Mouse (Mus musculus) 416B (cell line): Measurements from ENCODE around the gene Zdhhc14.

Experiments
- DNase-seq: peaks from one replicate; pipeline ENCODE4 v3.0.0; 2011; ENCODE audit warnings: low read depth

The Zdhhc14 gene

GRCm38 (mm10) chr17:5668456-5668855, 176.1 kb downstream of the Zdhhc14 start:
- no peak for DNase-seq

GRCm38 (mm10) chr17:5668981-5669380, 176.6 kb downstream of the Zdhhc14 start:
- DNase-seq, result no peak

GRCm38 (mm10) chr17:5675951-5676350, 183.6 kb downstream of the Zdhhc14 start:
- DNase-seq, result no peak

GRCm38 (mm10) chr17:5679315-5679714, 187.0 kb downstream of the Zdhhc14 start:
- no peak for DNase-seq

- no peak for DNase-seq
These were observed 193.0 kb downstream of the Zdhhc14 start for GRCm38 (mm10) chr17:5685324-5685723.

- peak; percentile 82 for DNase-seq
These were observed 195.5 kb downstream of the Zdhhc14 start for GRCm38 (mm10) chr17:5687810-5688209.

GRCm38 (mm10) chr17:5688222-5688621, 195.9 kb downstream of the Zdhhc14 start:
- DNase-seq, result peak; percentile 80

GRCm38 (mm10) chr17:5688669-5689068, 196.3 kb downstream of the Zdhhc14 start:
- no peak for DNase-seq

- DNase-seq, result peak; percentile 23
These were observed 198.6 kb downstream of the Zdhhc14 start for GRCm38 (mm10) chr17:5690746-5691535.

- no peak for DNase-seq
These were observed 200.3 kb downstream of the Zdhhc14 start for GRCm38 (mm10) chr17:5692661-5693060.

- no peak for DNase-seq
These were observed 200.9 kb downstream of the Zdhhc14 start for GRCm38 (mm10) chr17:5693256-5693655.

GRCm38 (mm10) chr17:5698447-5699096, 206.2 kb downstream of the Zdhhc14 start:
- no peak for DNase-seq

- no peak for DNase-seq
These were observed 218.2 kb downstream of the Zdhhc14 start for GRCm38 (mm10) chr17:5710320-5711104.

- no peak for DNase-seq
These were observed 219.5 kb downstream of the Zdhhc14 start for GRCm38 (mm10) chr17:5711861-5712260.

- no peak for DNase-seq
These were observed 220.8 kb downstream of the Zdhhc14 start for GRCm38 (mm10) chr17:5713141-5713540.

GRCm38 (mm10) chr17:5716912-5717311, 224.6 kb downstream of the Zdhhc14 start:
- peak; percentile 17 for DNase-seq

GRCm38 (mm10) chr17:5718768-5719387, 226.5 kb downstream of the Zdhhc14 start:
- peak; percentile 72 for DNase-seq

- DNase-seq, result peak; percentile 17
These were observed 230.4 kb downstream of the Zdhhc14 start for GRCm38 (mm10) chr17:5722802-5723201.

GRCm38 (mm10) chr17:5723601-5724189, 231.3 kb downstream of the Zdhhc14 start:
- no peak for DNase-seq

- DNase-seq, result no peak
These were observed 237.3 kb downstream of the Zdhhc14 start for GRCm38 (mm10) chr17:5729587-5730125.

GRCm38 (mm10) chr17:5730538-5730937, 238.2 kb downstream of the Zdhhc14 start:
- peak; percentile 93 for DNase-seq
